Mouse (Mus musculus): Measurements from ENCODE around the gene Cadps2. TPM values are rescaled to one million over a fixed set of nuclear protein-coding genes. Genes with fewer than 3 reads are reported as not detected.

Cadps2 gene
- polyA plus RNA-seq, 1 experiment from 2014 or later: 12.4 TPM

GRCm38 (mm10) chr6:23647627-23648247 is 191.5 kb downstream of the Cadps2 start:
- peak; percentile 40; the same call in 1 of the 2 replicates for ATAC-seq
- 59% methylated on average over 7 of the region's 7 CpGs for WGBS
- H3K27me3 ChIP-seq (replicated peaks; ENCODE audit: control insufficient read depth, insufficient read depth, low read length): no peaks in the 10 kb centered on the region

DNA sequence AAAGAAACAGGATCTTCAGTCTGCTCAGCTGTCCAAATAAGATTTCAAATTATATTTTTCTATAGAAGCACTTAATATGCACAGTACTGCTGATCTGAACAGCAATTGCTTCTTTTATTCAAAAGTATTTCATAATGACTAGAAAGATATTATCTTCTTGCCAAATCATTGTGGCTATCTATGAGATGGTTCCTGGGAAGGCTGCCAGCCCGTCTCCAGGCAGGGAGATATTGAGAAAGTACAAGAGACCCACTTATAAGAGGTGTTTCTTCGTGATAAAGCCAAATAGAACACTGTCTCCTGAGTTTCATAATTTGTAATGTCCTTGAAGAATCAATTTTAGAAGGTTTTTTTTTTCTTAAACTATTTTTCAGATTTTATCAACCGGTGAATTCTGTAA is 202.1 kb downstream of the Cadps2 start:
- no peak overlapping the region for H3K27ac ChIP-seq (ENCODE audit: low read depth, low read length)
- no peaks in the 10 kb centered on the region for H3K4me1 ChIP-seq (ENCODE audit: control insufficient read depth, insufficient read depth, low read depth, low read length)
- no peaks in the 10 kb centered on the region for H3K9me3 ChIP-seq (ENCODE audit: control insufficient read depth, low read length)
- 66% methylated on average over 3 of the region's 3 CpGs for WGBS
- no peak overlapping the region for H3K4me2 ChIP-seq (ENCODE audit: low read length)
- H3K27me3 ChIP-seq (replicated peaks; ENCODE audit: control insufficient read depth, insufficient read depth, low read length): no peaks in the 10 kb centered on the region
- no peaks in the 10 kb centered on the region for H3K36me3 ChIP-seq (ENCODE audit: control insufficient read depth, insufficient read depth, low read length)
- ATAC-seq: no peak
- H3K4me3 ChIP-seq (ENCODE audit: low read length): no peak overlapping the region
- no peak overlapping the region for H3K9ac ChIP-seq (ENCODE audit: low read depth, low read length)

More at GRCm38 (mm10) chr6:23647627-23648247, 191.5 kb downstream of the Cadps2 start:
- Histone ChIP-seq H3K36me3 (ENCODE audit: control insufficient read depth, insufficient read depth, low read length) (no peaks in the 10 kb centered on the region), H3K4me1 (ENCODE audit: control insufficient read depth, insufficient read depth, low read depth, low read length) (no peaks in the 10 kb centered on the region), H3K27ac (ENCODE audit: low read depth, low read length) (no peak overlapping the region), H3K9ac (ENCODE audit: low read depth, low read length) (no peak overlapping the region), H3K9me3 (ENCODE audit: control insufficient read depth, low read length) (no peaks in the 10 kb centered on the region), H3K4me3 (ENCODE audit: low read length) (no peak overlapping the region), H3K4me2 (ENCODE audit: low read length) (no peak overlapping the region)

- Histone ChIP-seq H3K27ac (ENCODE audit: low read depth, low read length) (no peak overlapping the region), H3K27me3 (replicated peaks; ENCODE audit: control insufficient read depth, insufficient read depth, low read length) (no peaks in the 10 kb centered on the region), H3K9ac (ENCODE audit: low read depth, low read length) (no peak overlapping the region), H3K36me3 (ENCODE audit: control insufficient read depth, insufficient read depth, low read length) (no peaks in the 10 kb centered on the region), H3K9me3 (ENCODE audit: control insufficient read depth, low read length) (no peaks in the 10 kb centered on the region), H3K4me3 (ENCODE audit: low read length) (no peak overlapping the region), H3K4me2 (ENCODE audit: low read length) (no peak overlapping the region), H3K4me1 (ENCODE audit: control insufficient read depth, insufficient read depth, low read depth, low read length) (no peaks in the 10 kb centered on the region)
- WGBS: 95% methylated on average over 3 of the region's 3 CpGs
- ATAC-seq: no peak
Measured at GRCm38 (mm10) chr6:23635208-23635607, 204.0 kb downstream of the Cadps2 start.

DNA sequence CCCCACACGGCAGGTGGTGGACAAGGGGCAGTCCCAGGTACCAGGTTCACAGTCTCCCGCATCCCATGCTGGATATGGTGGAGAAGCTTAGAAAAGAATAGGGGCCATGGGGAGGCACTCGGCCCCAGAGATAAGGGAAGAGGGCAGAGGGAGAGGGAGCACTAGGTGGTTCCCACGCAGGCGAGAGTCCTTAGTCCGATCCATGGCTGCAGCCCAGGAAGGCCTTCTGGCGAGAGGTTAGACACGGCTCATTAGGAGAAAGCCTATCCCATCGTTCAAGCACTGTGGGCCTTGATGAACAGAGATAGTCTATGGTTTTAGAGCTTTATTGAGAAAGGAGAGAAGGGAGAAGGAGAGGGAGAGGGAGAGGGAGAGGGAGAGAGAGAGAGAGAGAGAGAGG is 205.2 kb downstream of the Cadps2 start:
- Histone ChIP-seq H3K9me3 (ENCODE audit: control insufficient read depth, low read length) (no peaks in the 10 kb centered on the region), H3K4me2 (ENCODE audit: low read length) (no peak overlapping the region), H3K27me3 (replicated peaks; ENCODE audit: control insufficient read depth, insufficient read depth, low read length) (no peaks in the 10 kb centered on the region), H3K4me3 (ENCODE audit: low read length) (no peak overlapping the region), H3K9ac (ENCODE audit: low read depth, low read length) (no peak overlapping the region), H3K4me1 (ENCODE audit: control insufficient read depth, insufficient read depth, low read depth, low read length) (no peaks in the 10 kb centered on the region), H3K27ac (ENCODE audit: low read depth, low read length) (no peak overlapping the region), H3K36me3 (ENCODE audit: control insufficient read depth, insufficient read depth, low read length) (no peaks in the 10 kb centered on the region)
- ATAC-seq: no peak
- WGBS: 66% methylated on average over 9 of the region's 9 CpGs

DNA sequence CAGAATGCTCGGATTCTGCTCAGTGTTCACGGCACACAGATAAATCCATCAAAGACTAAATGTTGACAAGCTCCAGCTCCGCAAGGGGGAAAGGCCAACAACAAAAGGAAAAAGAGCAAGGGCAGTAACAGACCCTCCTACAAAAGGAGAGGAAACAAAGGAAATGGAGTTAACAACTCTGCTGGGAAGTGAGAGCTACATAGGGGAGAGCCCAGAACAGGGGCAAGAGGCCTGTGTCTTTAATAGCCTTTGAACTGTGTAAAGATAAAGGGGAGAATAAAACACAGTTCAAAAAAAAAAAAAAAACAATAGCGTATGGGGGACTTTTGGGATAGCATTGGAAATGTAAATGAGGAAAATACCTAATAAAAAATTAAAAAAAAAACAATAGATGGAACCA is 208.8 kb downstream of the Cadps2 start:
- Histone ChIP-seq H3K27ac (ENCODE audit: low read depth, low read length) (no peak overlapping the region), H3K9me3 (ENCODE audit: control insufficient read depth, low read length) (no peaks in the 10 kb centered on the region), H3K4me2 (ENCODE audit: low read length) (no peak overlapping the region), H3K4me3 (ENCODE audit: low read length) (no peak overlapping the region), H3K36me3 (ENCODE audit: control insufficient read depth, insufficient read depth, low read length) (no peaks in the 10 kb centered on the region), H3K4me1 (ENCODE audit: control insufficient read depth, insufficient read depth, low read depth, low read length) (no peaks in the 10 kb centered on the region), H3K9ac (ENCODE audit: low read depth, low read length) (no peak overlapping the region), H3K27me3 (replicated peaks; ENCODE audit: control insufficient read depth, insufficient read depth, low read length) (no peaks in the 10 kb centered on the region)
- ATAC-seq: no peak
- WGBS: 13% methylated on average over 4 of the region's 4 CpGs

DNA sequence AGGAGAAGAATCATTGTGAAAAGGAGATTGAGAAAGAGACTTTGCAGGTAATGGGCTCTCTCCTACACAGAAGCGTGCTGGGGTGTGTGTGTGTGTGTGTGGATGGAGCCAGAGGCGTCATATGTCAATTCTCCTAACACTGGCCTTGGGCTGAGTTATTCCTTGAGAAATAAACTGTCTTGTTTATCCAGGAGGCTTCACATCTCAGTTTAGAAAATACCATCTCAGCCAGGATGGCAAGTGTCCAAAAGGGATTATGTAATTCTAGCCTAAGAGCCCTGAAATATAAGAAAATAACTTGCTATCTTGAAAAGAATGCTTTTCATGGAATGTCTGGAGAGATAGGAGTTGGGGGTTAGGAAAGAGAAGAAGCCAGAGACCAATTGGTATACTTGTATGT is 264.1 kb downstream of the Cadps2 start:
- no peaks in the 10 kb centered on the region for H3K27me3 ChIP-seq (replicated peaks; ENCODE audit: control insufficient read depth, insufficient read depth, low read length)
- no peaks in the 10 kb centered on the region for H3K4me1 ChIP-seq (ENCODE audit: control insufficient read depth, insufficient read depth, low read depth, low read length)
- no peak overlapping the region for H3K4me3 ChIP-seq (ENCODE audit: low read length)
- no peaks in the 10 kb centered on the region for H3K9me3 ChIP-seq (ENCODE audit: control insufficient read depth, low read length)
- no peak overlapping the region for H3K27ac ChIP-seq (ENCODE audit: low read depth, low read length)
- H3K36me3 ChIP-seq (ENCODE audit: control insufficient read depth, insufficient read depth, low read length): no peaks in the 10 kb centered on the region
- no peak overlapping the region for H3K9ac ChIP-seq (ENCODE audit: low read depth, low read length)
- H3K4me2 ChIP-seq (ENCODE audit: low read length): no peak overlapping the region
- 83% methylated on average over 2 of the region's 2 CpGs for WGBS
- ATAC-seq: no peak

GRCm38 (mm10) chr6:23573750-23574149 is 265.5 kb downstream of the Cadps2 start:
- no peaks in the 10 kb centered on the region for H3K36me3 ChIP-seq (ENCODE audit: control insufficient read depth, insufficient read depth, low read length)
- no peak overlapping the region for H3K4me3 ChIP-seq (ENCODE audit: low read length)
- H3K9ac ChIP-seq (ENCODE audit: low read depth, low read length): no peak overlapping the region
- no peak overlapping the region for H3K27ac ChIP-seq (ENCODE audit: low read depth, low read length)
- no peak for ATAC-seq
- no peak overlapping the region for H3K4me2 ChIP-seq (ENCODE audit: low read length)
- no peaks in the 10 kb centered on the region for H3K27me3 ChIP-seq (replicated peaks; ENCODE audit: control insufficient read depth, insufficient read depth, low read length)
- no peaks in the 10 kb centered on the region for H3K9me3 ChIP-seq (ENCODE audit: control insufficient read depth, low read length)
- no peaks in the 10 kb centered on the region for H3K4me1 ChIP-seq (ENCODE audit: control insufficient read depth, insufficient read depth, low read depth, low read length)
- 89% methylated on average over 4 of the region's 4 CpGs for WGBS

- 26% methylated on average over 4 of the region's 4 CpGs for WGBS
- no peaks in the 10 kb centered on the region for H3K9me3 ChIP-seq (ENCODE audit: control insufficient read depth, low read length)
- ATAC-seq: peak; percentile 61; the same call in 1 of the 2 replicates
Measured at GRCm38 (mm10) chr6:23572401-23572800, 266.8 kb downstream of the Cadps2 start.

GRCm38 (mm10) chr6:23569686-23570085 is 269.5 kb downstream of the Cadps2 start:
- Histone ChIP-seq H3K9me3 (ENCODE audit: control insufficient read depth, low read length) (no peaks in the 10 kb centered on the region), H3K36me3 (ENCODE audit: control insufficient read depth, insufficient read depth, low read length) (no peaks in the 10 kb centered on the region), H3K27me3 (replicated peaks; ENCODE audit: control insufficient read depth, insufficient read depth, low read length) (no peaks in the 10 kb centered on the region), H3K4me2 (ENCODE audit: low read length) (no peak overlapping the region), H3K27ac (ENCODE audit: low read depth, low read length) (no peak overlapping the region), H3K4me3 (ENCODE audit: low read length) (no peak overlapping the region), H3K4me1 (ENCODE audit: control insufficient read depth, insufficient read depth, low read depth, low read length) (no peaks in the 10 kb centered on the region), H3K9ac (ENCODE audit: low read depth, low read length) (no peak overlapping the region)
- 82% methylated on average over 4 of the region's 4 CpGs for WGBS
- no peak for ATAC-seq

More at GRCm38 (mm10) chr6:23572401-23572800, 266.8 kb downstream of the Cadps2 start:
- Histone ChIP-seq H3K27ac (ENCODE audit: low read depth, low read length) (no peak overlapping the region), H3K36me3 (ENCODE audit: control insufficient read depth, insufficient read depth, low read length) (no peaks in the 10 kb centered on the region), H3K4me3 (ENCODE audit: low read length) (no peak overlapping the region), H3K9ac (ENCODE audit: low read depth, low read length) (no peak overlapping the region), H3K4me1 (ENCODE audit: control insufficient read depth, insufficient read depth, low read depth, low read length) (no peaks in the 10 kb centered on the region), H3K4me2 (ENCODE audit: low read length) (no peak overlapping the region), H3K27me3 (replicated peaks; ENCODE audit: control insufficient read depth, insufficient read depth, low read length) (no peaks in the 10 kb centered on the region)

Measured in hindbrain, embryonic 16.5 days (tissue).